Mouse (Mus musculus): ENCODE measurements at regions not wholly inside any gene's neighbourhood (a gene's known extent, or its start where the extent isn't known, plus 50 kb on each side); places are given as distances from the start of the nearest gene placed in this dataset.

GRCm38 (mm10) chr17:27364899-27365298 is 156.3 kb downstream of the Grm4 start:
- DNase-seq: no peak
- intact Hi-C loops (cut with DNase I): no loop called here

- DNase-seq: no peak
- intact Hi-C loops (cut with DNase I): no loop called here
Observed at GRCm38 (mm10) chr17:27364338-27364737, 156.9 kb downstream of the Grm4 start.

- intact Hi-C loops (cut with DNase I): no loop called here
- no peak for DNase-seq
Observed at GRCm38 (mm10) chr17:27363911-27364310, 157.3 kb downstream of the Grm4 start.

- DNase-seq: no peak
- intact Hi-C loops (cut with DNase I): no loop called here
Observed at GRCm38 (mm10) chr17:27362221-27362620, 158.0 kb upstream of the Lemd2 start.

GRCm38 (mm10) chr17:27361362-27361761 is 157.1 kb upstream of the Lemd2 start:
- DNase-seq: no peak
- intact Hi-C loops (cut with DNase I): no loop called here

GRCm38 (mm10) chr17:27356862-27357261 is 152.6 kb upstream of the Lemd2 start:
- intact Hi-C loops (cut with DNase I): no loop called here
- DNase-seq: no peak

- no peak for DNase-seq
- intact Hi-C loops (cut with DNase I): no loop called here
Observed at GRCm38 (mm10) chr17:27355717-27356116, 151.4 kb upstream of the Lemd2 start.

- intact Hi-C loops (cut with DNase I): no loop called here
- no peak for DNase-seq
Observed at GRCm38 (mm10) chr17:27355056-27355455, 150.8 kb upstream of the Lemd2 start.

GRCm38 (mm10) chr17:27349911-27350310 is 145.6 kb upstream of the Lemd2 start:
- no peak for DNase-seq
- intact Hi-C loops (cut with DNase I): no loop called here

- no peak for DNase-seq
- intact Hi-C loops (cut with DNase I): no loop called here
Observed at GRCm38 (mm10) chr17:27349432-27349831, 145.2 kb upstream of the Lemd2 start.

GRCm38 (mm10) chr17:27341952-27342890 is 138.0 kb upstream of the Lemd2 start:
- no peak for DNase-seq
- intact Hi-C loops (cut with DNase I): no loop called here

- DNase-seq: no peak
- intact Hi-C loops (cut with DNase I): no loop called here
Observed at GRCm38 (mm10) chr17:27339823-27340222, 135.6 kb upstream of the Lemd2 start.

GRCm38 (mm10) chr17:27339261-27339660 is 135.0 kb upstream of the Lemd2 start:
- DNase-seq: no peak
- intact Hi-C loops (cut with DNase I): no loop called here

GRCm38 (mm10) chr17:27335621-27336020 is 131.4 kb upstream of the Lemd2 start:
- no peak for DNase-seq
- intact Hi-C loops (cut with DNase I): no loop called here

GRCm38 (mm10) chr17:27333593-27333992 is 129.3 kb upstream of the Lemd2 start:
- intact Hi-C loops (cut with DNase I): no loop called here
- DNase-seq: no peak

GRCm38 (mm10) chr17:27333141-27333540 is 128.9 kb upstream of the Lemd2 start:
- no peak for DNase-seq
- intact Hi-C loops (cut with DNase I): no loop called here

- intact Hi-C loops (cut with DNase I): no loop called here
- DNase-seq: no peak
Observed at GRCm38 (mm10) chr17:27332076-27332475, 127.8 kb upstream of the Lemd2 start.

- no peak for DNase-seq
- intact Hi-C loops (cut with DNase I): no loop called here
Observed at GRCm38 (mm10) chr17:27331630-27332029, 127.4 kb upstream of the Lemd2 start.

GRCm38 (mm10) chr17:27329791-27330190 is 125.5 kb upstream of the Lemd2 start:
- peak in 1 of 2 experiments; percentile 37 for DNase-seq

GRCm38 (mm10) chr17:27329183-27329582 is 124.9 kb upstream of the Lemd2 start:
- no peak for DNase-seq
- intact Hi-C loops (cut with DNase I): no loop called here

More at GRCm38 (mm10) chr17:27329791-27330190, 125.5 kb upstream of the Lemd2 start:
- intact Hi-C loops (cut with DNase I): no loop called here

- DNase-seq: peak; percentile 37 to 65
Observed at GRCm38 (mm10) chr17:27325002-27325460, 120.8 kb upstream of the Lemd2 start.

GRCm38 (mm10) chr17:27323513-27323912 is 119.2 kb upstream of the Lemd2 start:
- intact Hi-C loops (cut with DNase I): no loop called here
- DNase-seq: no peak

More at GRCm38 (mm10) chr17:27325002-27325460, 120.8 kb upstream of the Lemd2 start:
- intact Hi-C loops (cut with DNase I): no loop called here
